Mouse (Mus musculus): ENCODE data around the gene Ap1g2.

- TF ChIP-seq CTCF (IDR thresholded peaks at IDR 0.05; ENCODE audit: extremely low read depth, insufficient read depth, insufficient read length, insufficient replicate concordance), result no peak
- no peak for TF ChIP-seq POLR2A (IDR thresholded peaks at IDR 0.05; ENCODE audit: low read depth, low read length)
Observed at GRCm38 (mm10) chr14:55078366-55078989, 27.9 kb downstream of the Ap1g2 start.

Data from spleen, adult 2 months (tissue).